Mouse (Mus musculus) hindbrain, embryonic 13.5 days (tissue): ENCODE data around the gene Ip6k1. TPM values are rescaled to one million over a fixed set of nuclear protein-coding genes. Genes with fewer than 3 reads are reported as not detected.

Experiments
- ATAC-seq: fragments of 200-750 bp; cut with Nextera tagmentation; 2 replicates; pipeline ENCODE4 v1.8.0; 2017; ENCODE audit warnings: moderate TSS enrichment; ENCODE audit not compliant: low FRiP score
- H3K27ac ChIP-seq: fragments of 300-500 bp; sonication (generic); 2 replicates; pipeline ENCODE4 v1.5.1; 2015; ENCODE audit warnings: inconsistent platforms, mild to moderate bottlenecking, moderate library complexity
- H3K27me3 ChIP-seq: fragments of 300-500 bp; sonication (generic); 2 replicates; pipeline ENCODE4 v1.6.1; 2015; ENCODE audit warnings: mild to moderate bottlenecking, inconsistent platforms
- H3K36me3 ChIP-seq: fragments of 300-500 bp; sonication (generic); 2 replicates; pipeline ENCODE4 v1.6.1; 2015; ENCODE audit warnings: mild to moderate bottlenecking, inconsistent platforms
- H3K4me1 ChIP-seq: fragments of 300-500 bp; sonication (generic); replicated peaks from 2 replicates; pipeline ENCODE4 v1.6.1; 2015; ENCODE audit warnings: inconsistent platforms
- H3K4me2 ChIP-seq: fragments of 300-500 bp; sonication (generic); 2 replicates; pipeline ENCODE4 v1.6.1; 2015; ENCODE audit warnings: inconsistent platforms, mild to moderate bottlenecking, moderate library complexity
- H3K4me3 ChIP-seq: fragments of 300-500 bp; sonication (generic); 2 replicates; pipeline ENCODE4 v1.5.1; 2015; ENCODE audit warnings: mild to moderate bottlenecking, inconsistent platforms
- H3K9ac ChIP-seq: fragments of 300-500 bp; sonication (generic); 2 replicates; pipeline ENCODE4 v1.6.1; 2015; ENCODE audit warnings: mild to moderate bottlenecking, inconsistent platforms
- H3K9me3 ChIP-seq: fragments of 300-500 bp; sonication (generic); 2 replicates; pipeline ENCODE4 v1.6.1; 2016; ENCODE audit warnings: inconsistent platforms
- WGBS: fragments of 180-500 bp; shearing (Covaris S2); methylation state at CpG from one replicate; pipeline ENCODE4 v1.1.7; 2015; 5-methylcytosine and 5-hydroxymethylcytosine counted together
- microRNA-seq: library from miRNA; unstranded; fragments of <30 nt; microRNA quantifications from one replicate; pipeline ENCODE4, GENCODE M21; 2016
- polyA plus RNA-seq: library from polyadenylated mRNA; unstranded; fragments of >200 nt; fragmentation: Nextera tagmentation; extraction: Ambion mirVana; gene quantifications from 2 replicates; pipeline ENCODE4 v1.2.1, GENCODE M21; 2015

Ip6k1 gene
- polyA plus RNA-seq, 1 experiment from 2014 or later: 103 TPM

DNA sequence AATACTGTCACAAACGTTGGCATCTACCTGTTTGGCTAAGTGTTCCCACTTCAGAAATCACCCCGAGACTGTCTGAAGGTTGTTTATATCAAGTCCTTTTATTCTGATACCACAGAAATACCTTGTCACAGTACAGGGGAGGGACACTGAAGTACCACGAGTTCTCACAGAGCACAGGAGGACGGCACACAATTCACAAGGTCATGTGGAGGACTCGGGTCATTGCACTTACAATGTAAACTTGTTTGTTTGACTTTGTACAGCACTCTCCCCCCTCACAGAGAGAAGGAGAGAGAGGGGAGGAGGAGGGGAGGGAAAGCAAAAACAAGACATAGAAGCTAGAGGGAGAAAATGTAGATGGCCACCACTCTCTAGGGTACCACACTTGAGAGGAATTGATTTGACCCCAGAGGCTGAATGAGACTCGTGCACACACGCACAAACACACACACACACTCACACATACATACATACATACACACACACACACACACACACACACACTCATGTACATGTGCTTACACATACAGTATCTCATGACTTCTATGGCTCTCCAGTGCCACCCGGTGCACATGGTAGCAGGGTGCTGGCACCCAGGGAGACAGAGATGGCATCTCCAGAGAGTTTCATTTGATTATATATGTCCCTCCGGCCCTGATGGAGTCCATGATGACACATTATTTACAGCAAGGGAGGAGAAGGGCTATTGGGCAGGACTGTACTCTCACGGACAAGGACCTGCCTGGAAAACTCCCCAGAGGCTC, 93.8 kb downstream of the Ip6k1 start:
- Histone ChIP-seq H3K9ac (peak overlapping the region; percentile 35; the same call in 1 of the 2 replicates), H3K4me3 (no peak overlapping the region), H3K36me3 (peaks cover 49% of the 10 kb centered on the region), H3K4me2 (0 out of 2 replicates have a peak overlapping the region, but pooled peaks have one; percentile 96), H3K9me3 (no peaks in the 10 kb centered on the region), H3K27ac (no peak overlapping the region), H3K27me3 (no peaks in the 10 kb centered on the region), H3K4me1 (peaks cover 30% of the 10 kb centered on the region)
- ATAC-seq: no peak
- WGBS: 64% methylated on average over 10 of the region's 10 CpGs

Small RNA genes within 50 kb of the gene (microRNA-seq; reads per million reads assigned to microRNA genes)
- not detected for gene Mir7088

Other genes starting within 250 kb of the Ip6k1 start
- 277 and 286 TPM in 2 replicates for gene Rbm5, start 231.5 kb upstream of the Ip6k1 start, polyA plus RNA-seq
- gene Rbm6, start 129.3 kb upstream of the Ip6k1 start, polyA plus RNA-seq: 121 and 122 TPM in 2 replicates
- 25.2 and 25.5 TPM in 2 replicates for gene Mon1a, start 114.3 kb upstream of the Ip6k1 start, polyA plus RNA-seq
- 1.8 and 2.1 TPM in 2 replicates for gene Mst1r, start 95.6 kb upstream of the Ip6k1 start, polyA plus RNA-seq
- gene Actl11, start 74.0 kb upstream of the Ip6k1 start, polyA plus RNA-seq: not detected in 2 replicates
- 12.4 and 13.3 TPM in 2 replicates for gene Camkv, start 66.8 kb upstream of the Ip6k1 start, polyA plus RNA-seq
- 7.7 and 9.5 TPM in 2 replicates for gene Traip, start 52.4 kb upstream of the Ip6k1 start, polyA plus RNA-seq
- gene Uba7, start 27.0 kb upstream of the Ip6k1 start, polyA plus RNA-seq: 4.8 and 5.8 TPM in 2 replicates
- 1.1 and 1.4 TPM in 2 replicates for gene Gm20661, start 19.4 kb upstream of the Ip6k1 start, polyA plus RNA-seq
- gene Inka1, start 16.6 kb upstream of the Ip6k1 start, polyA plus RNA-seq: 20.2 and 21.3 TPM in 2 replicates
- 2.0 and 2.6 TPM in 2 replicates for gene Cdhr4, start 10.0 kb upstream of the Ip6k1 start, polyA plus RNA-seq
- 0.60 and 0.79 TPM in 2 replicates for gene Gm20662, start 6.2 kb upstream of the Ip6k1 start, polyA plus RNA-seq
- gene Gmppb, start 46.7 kb downstream of the Ip6k1 start, polyA plus RNA-seq: 20.1 and 21.1 TPM in 2 replicates
- 3.1 and 3.4 TPM in 2 replicates for gene Amigo3, start 50.7 kb downstream of the Ip6k1 start, polyA plus RNA-seq
- gene Mst1, start 77.9 kb downstream of the Ip6k1 start, polyA plus RNA-seq: not detected in 2 replicates
- 42.8 and 43.1 TPM in 2 replicates for gene Rnf123, start 80.8 kb downstream of the Ip6k1 start, polyA plus RNA-seq
- 57.7 and 57.8 TPM in 2 replicates for gene Apeh, start 92.1 kb downstream of the Ip6k1 start, polyA plus RNA-seq
- gene Bsn, start 187.9 kb downstream of the Ip6k1 start, polyA plus RNA-seq: 8.3 and 8.7 TPM in 2 replicates